Mouse (Mus musculus): ENCODE measurements at regions not wholly inside any gene's neighbourhood (a gene's known extent, or its start where the extent isn't known, plus 50 kb on each side); places are given as distances from the start of the nearest gene placed in this dataset.
A peak's percentile ranks its signal among the peaks of the same experiment; 100 is the strongest.
"Not testable (repeated sequence)": the region's sequence is repeated elsewhere in the genome, so short reads cannot be mapped to it uniquely, and the experiment has no call there.

DNA sequence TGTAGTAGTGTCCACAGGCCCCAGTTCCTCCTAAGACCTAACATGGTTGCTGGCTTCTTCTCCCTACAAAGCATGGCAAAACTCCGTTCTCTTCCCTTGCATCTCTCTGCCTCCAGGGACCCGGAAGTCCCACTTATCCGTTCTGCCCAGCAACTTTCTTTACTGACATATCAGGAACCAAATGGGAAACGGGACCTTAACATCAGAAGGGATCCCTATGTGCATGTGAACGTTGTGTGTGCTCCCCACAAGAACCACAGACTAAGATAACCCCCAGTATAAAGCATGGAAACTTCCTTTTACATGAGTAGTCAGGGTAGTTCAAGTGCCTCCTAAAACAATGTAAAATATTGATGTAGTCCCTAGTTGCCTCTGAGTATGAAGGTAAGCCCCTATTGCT lies 61.6 kb downstream of the Zxdb start:
- no peak for DNase-seq (ENCODE audit: low read depth, low spot score)

DNA sequence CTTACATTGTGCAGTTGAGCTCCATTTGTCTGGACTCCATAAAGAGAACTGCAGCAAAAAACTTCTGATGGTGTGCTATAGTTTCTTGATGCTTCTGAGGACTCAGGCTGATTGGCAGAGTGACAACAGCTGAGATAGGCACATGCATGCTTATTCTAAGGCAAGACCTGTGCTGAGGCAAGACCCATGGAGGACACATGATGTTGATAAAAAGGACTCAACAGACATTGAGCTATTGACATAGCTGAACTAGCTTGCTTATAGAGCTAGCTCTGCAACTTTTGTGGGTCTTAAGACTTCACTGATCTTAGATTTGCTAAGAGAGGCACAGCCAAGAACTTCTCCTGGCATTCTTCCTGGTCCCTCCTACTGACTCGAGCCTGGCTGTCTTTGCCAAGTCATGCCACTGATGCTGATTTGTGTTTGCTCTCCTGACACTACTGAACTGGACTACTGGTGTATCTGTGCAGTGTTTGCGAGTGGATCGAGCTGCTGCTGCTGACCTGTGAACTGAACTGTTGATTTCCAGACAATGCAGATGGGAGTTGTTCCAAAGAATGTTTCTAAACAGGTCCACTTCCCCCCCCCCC lies 64.1 kb downstream of the Zxdb start:
- no peak for DNase-seq (ENCODE audit: low read depth, low spot score)

DNA sequence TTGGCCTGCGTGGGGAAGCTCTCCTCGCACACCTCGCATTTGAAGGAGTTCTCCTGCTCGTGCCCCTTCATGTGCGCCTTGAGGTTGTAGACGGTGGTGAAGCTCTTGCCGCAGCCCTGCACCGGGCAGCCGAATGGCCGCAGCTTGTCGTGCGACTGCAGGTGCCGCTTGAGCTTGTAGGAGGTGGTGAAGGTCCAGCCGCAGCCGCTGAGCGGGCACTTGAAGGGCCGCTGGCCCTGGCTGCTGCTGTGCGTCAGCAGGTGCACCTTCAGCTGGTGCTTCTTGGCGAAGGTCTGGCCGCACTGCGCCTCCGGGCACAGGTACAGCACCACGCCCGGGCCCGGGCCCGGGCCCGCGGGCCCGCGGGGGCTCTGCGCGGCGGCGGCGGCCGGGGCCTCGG lies 72.5 kb downstream of the Zxdb start:
- not testable (repeated sequence) for DNase-seq (ENCODE audit: low read depth, low spot score)

DNA sequence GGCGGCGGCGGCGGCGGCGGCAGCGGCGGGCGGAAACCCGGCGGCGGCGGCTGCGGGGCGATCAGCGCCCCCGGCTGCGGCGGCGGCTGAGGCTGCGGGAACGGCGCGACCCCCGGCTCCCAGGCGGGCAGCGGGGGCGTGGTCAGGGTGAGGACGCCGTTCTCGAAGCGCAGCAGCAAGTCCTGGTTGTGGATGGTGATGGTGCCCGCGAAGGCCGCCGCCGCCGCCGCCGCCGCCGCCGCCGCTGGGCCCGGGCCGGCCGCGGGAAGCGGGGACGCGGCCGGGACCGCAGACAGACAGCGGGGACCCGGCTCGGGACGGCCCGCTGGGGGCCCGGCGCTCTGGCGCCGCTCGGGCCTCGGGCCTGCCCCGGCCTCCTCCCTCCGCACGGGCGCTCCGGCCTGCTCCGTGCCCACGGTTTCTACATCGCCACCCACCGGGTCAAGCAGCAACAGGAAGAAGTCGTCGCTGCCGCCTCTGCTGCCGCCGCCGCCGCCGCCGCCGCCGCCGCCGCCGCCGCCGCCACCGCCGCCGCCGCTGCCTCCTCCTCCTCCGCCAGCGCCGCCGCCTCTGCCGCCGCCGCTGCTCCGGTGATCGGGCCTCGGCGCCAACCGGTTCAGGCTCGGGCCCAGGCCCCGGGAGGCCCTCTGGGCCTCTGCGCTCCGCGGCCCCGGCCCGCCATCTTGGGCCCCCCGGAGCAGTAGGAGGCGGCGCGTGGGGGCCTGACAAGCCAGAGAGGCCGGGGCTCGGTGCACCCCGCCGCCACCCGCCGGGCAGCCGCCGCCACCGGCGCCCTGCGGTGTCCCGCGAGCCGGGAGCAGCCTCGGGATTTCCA lies 73.2 kb downstream of the Zxdb start:
- DNase-seq (ENCODE audit: low read depth, low spot score), result not testable (repeated sequence)

DNA sequence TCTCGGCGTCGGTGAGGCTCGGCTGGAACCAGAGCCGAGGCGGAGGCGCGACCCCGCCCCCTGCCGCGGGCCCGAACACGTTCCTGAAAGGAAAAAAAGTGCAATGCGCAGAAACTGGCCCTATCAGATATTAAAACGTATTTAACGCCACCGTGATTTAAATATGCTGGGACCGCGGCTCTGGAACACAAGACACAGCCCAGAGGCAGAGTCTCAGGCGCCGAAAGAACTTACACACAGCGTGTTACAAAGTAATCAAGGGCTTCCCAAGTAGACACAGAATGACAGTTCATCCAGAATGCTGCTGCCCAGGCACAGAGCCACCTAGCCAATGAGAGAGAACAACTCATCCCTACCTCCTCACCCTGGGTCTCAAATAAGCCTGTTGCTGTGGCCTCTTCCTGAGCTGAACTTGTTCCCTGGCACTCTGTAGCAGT lies 73.8 kb downstream of the Zxdb start:
- DNase-seq (ENCODE audit: low read depth, low spot score), result not testable (repeated sequence)

DNA sequence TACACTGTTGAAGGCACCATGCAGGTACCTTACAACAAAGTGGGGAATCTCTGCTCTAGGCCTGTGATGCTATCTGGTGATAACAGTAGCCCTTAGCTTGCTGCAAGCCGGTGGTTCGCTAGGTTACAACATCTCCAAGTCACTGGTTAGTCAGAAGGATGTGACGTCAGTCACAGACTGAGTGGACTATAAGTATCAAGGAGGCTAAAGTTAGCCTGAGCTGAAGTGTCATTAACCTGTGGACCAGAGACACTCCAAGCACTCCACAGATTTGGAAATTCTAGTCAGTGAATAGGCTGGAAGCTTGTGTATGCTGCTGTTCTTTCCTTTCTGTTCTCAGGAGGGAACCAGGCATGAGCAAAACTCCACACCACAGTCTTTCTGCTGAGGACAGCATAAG lies 88.4 kb downstream of the Zxdb start:
- DNase-seq (ENCODE audit: low read depth, low spot score), result not testable (repeated sequence)

DNA sequence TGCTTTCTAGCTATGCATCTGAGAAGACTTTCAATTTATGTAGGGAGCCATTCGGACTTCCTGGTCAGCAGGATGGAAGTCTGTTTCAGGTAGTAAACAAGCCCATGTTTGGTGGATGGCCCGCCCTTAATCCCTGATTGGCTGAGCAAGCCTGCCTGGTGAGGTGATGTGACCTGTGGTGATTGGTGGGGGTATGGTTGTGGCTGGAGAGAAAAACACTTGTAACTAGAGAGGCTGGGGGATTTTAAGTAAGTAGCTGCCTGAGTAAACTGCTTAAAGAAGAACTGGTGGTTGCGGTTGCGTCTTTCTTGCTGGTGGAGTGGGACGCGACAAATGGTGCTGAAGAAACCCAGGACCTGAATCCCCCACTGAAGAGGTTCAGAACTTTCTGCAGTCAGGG lies 103.2 kb downstream of the Zxdb start:
- not testable (repeated sequence) for DNase-seq (ENCODE audit: low read depth, low spot score)

DNA sequence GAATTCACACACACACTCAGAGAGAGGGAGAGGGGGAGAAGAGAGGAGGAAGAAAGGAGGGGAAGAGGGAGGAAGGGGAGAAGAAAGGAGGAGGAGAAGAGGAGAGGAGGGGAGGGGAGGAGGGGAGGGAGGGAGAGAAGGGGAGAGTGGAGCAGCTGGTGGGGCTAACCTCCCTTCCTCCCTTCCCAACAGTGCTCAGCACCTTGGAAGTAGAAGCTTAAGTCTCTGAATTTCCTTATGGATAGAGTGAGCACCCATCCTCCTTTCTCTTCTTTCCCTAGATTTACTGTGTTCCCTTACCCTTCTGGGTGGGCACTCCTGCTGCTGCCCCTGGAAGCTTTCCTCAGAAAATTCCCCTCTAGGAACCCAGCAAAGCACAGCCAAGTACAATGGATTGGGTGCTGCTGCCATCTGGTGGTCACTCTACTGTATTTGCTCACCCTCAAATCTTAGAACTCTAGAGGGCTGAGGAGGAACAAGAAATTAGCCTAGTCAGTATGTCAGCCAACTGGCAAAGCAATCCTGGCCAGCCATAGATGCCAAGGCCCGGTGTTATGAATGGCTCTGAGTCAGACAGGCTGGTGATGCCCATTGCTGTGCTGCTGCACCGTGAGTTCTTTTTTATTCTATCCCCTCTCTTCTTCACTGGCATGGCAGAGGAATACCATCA lies 119.9 kb downstream of the Zxdb start:
- not testable (repeated sequence) for DNase-seq (ENCODE audit: low read depth, low spot score)

DNA sequence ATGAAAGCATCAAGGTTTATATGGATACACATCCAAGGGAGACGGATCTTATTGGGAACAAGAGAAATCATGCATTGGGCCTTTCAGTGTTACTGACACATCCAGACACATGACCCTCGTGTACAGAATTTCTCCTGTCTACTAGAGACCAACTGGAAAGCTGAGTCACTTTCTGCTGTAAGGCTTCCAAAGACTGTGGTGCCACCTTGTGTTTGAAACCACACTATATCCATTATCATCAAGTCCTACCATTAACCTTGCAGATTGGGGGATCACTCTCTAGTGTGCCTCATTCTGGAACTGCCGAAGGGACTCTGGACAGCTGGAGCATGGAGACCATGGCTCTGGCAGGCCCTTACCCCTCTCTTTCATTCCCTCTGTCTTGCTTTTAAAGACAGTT lies 125.2 kb downstream of the Zxdb start:
- DNase-seq (ENCODE audit: low read depth, low spot score), result not testable (repeated sequence)

DNA sequence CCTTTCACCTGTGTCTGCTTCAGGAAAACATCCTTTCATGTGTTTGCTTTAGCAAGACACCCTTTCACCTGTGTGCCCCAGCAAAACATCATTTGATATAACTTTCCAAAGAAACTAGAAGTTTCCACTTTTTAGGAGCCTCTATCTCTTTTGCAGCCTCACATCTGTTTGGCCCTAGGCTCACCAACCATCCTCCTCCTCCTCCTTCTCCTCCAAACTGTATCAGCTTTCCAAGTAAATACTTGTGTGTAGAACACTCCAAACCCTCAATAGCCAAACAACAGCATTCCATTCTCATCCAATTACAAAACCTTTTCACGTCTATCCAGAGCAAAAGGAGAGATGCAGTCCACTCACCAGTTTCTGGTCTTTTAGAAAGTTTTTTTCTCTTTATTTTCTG lies 133.1 kb downstream of the Zxdb start:
- no peak for DNase-seq (ENCODE audit: low read depth, low spot score)

DNA sequence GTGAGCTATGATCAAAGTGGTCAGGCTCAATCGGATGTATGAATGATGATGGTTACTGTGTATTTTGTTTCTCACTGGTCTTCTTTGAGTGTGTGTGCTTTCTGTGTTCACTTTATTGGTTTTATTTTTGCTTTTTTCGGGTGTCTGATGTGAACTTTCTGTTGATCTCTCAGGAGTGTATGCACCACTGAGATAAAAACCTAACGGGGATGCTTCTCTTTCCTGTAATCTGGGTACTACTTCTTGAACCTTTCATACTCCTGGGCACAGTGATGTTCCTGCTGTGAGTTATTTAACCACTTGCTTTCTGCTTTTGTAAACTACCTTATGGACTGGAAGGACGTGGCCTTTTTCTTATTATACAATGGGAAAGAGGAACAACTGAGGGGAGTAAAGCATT lies 133.6 kb downstream of the Zxdb start:
- DNase-seq (ENCODE audit: low read depth, low spot score), result no peak

DNA sequence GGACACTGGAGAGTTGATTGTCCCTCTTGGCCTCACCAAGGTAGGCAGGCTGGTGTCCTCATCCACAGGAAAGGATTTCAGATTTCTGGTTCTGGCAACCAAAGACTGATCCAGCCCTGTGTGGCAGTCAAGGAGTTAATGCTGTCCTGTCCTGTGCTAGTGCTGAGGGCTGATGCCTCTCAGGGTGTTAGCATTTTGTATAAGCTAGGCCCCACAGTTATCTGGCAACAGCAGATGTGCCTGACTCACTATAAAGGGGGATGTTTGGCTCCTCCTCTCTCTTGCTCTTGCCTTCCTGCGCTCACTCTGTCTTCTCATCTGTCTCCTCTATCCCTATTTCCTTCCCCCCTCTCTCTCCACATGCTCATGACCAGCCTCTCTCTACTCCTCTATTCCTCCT lies 138.8 kb downstream of the Zxdb start:
- DNase-seq (ENCODE audit: low read depth, low spot score), result no peak

DNA sequence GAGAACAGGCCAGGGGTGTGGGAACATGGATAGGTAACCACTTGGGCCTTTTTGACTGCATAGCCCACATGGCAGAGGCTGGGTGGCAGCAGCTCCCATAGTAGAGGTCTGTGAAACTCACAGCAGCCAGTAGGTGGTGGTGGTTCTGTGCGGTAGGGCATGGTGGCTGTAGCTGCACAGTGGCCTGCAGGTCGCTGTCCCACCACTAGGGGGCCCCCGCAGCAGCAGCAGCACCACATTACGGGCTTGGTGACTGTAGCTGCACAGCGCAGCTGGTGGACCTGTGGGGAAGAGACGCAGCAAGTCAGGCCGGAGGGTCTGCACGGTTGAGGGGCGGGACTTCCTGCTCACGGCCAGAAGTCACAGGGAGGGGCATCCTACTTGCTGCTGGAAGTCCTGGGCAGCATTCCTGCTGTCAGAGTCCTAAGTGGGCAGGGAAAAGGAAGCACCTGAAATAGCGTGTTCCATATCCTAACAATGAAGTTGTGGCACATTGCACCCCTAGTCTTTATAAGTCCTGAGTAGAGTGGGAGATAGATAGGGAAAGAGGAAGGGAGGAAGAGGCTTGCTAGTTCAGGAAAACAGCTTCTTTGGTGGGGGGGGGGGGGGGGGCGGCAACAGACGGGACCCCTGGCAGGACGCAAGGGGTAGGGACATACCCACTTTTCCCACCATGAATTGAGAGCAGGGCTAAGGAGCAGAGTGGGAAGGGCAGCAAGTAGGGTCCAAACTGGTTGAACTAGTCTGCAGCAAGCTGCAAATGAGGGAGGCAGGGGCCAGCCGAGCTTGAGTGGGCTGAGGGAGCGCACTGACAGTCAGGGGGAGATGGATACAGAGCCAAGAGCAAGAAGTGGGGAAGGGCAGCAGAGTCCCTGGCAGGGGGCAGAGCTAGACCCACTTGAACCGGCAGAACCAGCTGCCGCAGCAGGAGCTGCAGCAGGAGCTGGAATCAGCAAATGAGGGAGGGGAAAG lies 141.4 kb downstream of the Zxdb start:
- peak; percentile 93 for DNase-seq (ENCODE audit: low read depth, low spot score)

DNA sequence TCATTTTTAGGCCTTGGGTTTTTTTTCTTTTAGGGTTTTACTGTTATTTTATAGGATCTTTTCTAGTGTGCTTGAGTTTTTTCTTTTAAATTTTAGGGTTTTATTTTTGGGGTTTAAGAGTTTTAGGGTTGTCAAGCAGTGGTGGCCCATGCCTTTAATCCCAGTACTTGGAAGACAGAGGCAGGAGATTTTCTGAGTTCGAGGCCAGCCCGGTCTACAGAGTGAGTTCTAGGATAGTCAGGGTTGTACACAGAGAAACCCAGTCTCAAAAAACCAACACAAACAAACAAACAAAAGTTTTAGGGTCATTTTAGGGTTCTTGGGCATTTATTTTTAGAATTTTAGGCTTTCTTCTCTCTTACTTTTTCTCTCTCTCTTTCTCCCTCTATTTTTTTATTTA lies 142.9 kb downstream of the Spin4 start:
- not testable (repeated sequence) for DNase-seq (ENCODE audit: low read depth, low spot score)
